Mouse (Mus musculus): ENCODE data around the gene Zmym6.
"Not testable (repeated sequence)": the region's sequence is repeated elsewhere in the genome, so short reads cannot be mapped to it uniquely, and the experiment has no call there.

The Zmym6 gene

DNA sequence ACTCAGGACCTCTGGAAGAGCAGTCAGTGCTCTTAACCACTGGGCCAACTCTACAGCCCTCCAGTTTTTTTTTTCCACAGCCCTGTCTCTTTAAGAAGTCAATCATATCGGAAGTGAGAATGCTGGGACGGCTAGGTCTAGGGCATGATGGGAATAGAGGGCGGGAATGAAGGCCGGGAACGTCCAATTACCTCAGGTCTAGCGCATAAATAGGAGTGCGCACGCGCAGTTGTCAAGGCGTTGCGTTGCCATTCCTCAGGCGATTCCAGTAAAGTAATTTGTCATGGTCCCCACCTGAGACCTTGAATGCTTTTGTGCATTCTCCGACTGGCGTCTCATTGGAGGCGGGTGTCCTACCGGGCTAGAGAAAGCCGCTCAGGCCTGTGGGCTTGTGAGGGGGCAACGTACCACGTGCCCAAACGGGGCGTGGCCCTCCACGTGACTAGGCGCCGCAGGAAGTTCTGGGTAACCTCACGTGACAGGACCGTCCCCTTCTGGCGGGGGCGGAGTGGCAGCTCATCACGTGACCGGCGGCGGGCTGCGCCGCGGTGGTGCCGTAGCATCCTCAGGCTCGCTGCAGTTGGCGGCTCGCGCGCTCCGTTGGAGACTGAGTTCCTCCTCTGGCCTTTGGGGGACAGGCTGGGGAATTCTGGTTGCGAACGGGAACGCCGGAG is at the start of gene Zmym6:
TSS of gene Zmym6 (plus strand) at position 509 of the 674 bp plus-strand sequence.
- DNase-seq = peak; percentile 97 to 98

DNA sequence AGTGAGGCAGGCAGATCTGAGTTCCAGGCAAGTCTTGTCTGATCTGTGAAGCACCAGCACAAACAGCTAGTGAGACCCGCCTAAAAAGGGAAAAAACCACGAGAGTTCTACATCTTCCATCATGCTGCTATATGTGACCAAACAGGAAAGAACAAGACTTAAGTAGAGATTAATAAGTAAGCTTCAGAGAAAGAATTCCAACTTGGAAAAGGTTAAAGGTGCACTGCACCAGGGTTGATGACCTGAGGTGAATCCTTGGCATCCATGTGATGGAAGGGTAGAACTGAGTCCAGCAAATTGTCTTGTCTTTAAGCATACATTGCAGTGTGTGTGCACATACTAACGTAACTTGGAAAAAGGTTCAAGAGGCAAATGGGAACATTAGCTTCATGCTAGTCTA is 40.0 kb upstream of the Zmym6 start:
- no peak for DNase-seq

DNA sequence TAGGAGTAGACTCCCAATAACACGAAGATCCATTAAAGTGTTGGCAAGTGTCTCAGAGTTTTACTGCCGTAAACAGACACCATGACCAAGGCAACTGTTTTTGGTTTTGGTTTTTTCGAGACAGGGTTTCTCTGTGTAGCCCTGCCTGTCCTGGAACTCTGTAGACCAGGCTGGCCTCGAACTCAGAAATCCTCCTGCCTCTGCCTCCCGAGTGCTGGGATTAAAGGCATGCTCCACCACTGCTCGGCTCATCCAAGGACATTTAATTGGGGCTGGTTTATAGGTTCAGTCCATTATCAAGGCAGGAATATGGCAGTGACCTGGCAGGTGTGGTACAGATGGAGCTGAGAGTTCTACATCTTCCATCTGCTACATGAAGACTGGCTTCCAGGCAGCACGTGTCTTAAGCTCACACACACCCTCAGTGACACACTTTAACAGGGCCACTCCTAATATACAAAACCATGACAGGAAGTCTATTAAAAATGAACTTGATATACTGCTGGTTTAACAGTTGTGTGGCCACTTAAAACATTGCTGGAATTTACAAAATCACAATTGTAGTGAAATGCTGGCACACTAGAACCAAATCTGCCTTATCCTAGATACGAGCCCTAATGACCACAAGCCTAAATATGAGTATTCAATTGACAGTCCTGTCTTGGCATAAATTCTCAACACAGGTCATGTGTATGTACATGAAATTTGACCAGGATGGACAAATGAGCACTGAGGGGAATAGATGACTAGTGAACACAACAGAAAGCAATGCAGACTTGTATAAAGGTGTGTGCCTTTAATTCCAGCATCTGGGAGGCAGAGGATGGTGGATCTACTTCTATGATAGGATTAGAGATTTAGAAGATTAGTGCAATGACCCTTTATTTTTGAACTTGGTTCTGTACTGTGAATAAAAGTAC is 39.0 kb upstream of the Zmym6 start:
- no peak for DNase-seq

DNA sequence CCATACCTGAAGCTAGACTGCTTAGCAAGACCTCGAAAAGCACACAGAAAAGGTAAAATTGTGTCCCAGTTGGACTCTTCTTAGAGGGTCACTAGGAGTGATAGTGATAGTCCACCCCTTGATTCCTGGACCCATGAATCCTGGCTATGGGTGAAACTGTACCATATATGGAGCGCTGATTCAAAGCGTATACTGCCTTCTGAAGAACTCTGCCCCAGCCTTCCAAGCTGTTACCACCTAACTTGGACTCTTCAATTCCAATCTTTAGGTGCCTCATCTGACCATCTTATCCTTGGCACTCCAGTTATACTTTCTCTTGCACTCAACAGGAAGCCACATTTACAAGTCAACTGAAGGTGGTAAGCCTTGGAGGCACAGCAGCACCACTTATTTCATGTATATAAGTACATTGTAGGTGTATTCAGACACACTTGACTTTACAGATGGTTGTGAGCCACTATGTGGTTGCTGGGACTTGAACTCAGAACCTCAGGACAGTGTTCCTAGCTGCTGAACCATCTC is 38.3 kb upstream of the Zmym6 start:
- DNase-seq = no peak

DNA sequence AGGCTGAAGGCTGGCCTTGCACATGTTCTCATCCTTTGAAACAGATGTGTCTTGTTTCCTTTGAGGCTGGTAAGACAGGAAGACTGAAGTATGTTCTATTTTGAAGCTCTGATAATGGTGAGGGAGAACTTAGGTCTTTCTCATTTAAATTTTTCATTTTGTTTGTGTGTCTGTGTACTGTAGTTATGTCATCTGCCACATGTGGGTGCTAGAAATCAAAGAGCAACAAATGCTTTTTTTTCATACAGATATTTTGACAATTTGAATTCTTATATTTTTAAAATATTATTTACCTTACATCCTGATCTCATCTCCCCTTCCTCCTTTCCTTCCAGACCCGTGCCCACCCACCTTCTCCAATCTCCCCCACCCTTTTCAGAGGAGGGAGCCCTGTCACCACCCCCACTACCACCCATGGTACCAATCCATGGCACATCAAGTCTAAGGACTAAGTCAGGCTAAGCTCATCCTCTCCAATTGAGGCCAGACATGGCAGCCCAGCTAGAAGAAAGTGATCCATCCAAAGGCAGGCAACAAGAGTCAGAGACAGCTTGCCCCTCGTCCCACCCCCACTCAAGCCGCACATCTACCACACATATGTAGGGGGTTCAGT is 37.2 kb upstream of the Zmym6 start:
- no peak for DNase-seq

DNA sequence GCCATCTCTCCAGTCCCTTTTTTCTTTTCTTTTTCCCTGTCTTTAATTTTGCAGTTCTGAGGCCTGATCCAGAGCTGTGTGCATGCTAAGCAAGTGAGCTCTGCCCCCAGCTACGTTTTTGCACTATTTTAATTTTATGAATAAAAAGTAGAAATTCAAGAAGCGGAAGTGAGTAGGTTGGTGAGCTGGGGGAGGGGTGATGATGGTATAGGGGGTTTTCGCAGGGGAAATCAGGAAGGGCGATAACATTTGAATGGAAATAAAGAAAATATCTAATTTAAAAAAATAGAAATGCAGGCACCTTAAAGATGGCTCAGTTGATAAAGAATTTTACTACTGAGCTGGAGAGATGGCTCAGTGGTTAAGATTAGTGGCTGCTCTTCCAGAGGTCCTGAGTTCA is 33.6 kb upstream of the Zmym6 start:
- DNase-seq = no peak

DNA sequence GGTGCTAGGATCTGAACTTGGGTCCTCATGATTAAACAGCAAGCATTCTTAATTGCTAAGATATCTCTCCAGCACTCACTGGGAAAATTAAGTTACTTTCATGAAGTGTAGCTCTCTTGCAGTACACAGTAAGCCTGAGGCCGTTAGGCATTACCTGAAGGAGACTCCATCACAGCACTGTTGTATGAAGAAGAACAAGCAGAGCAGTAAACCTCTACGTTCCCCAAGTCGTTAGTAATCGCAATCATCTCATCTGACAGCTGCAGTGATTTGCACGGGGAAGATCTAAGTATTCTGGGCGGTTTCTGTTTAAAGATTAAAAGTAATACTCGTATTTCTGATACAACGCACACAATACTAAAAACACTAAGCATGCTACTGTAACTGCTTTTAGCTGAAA is 26.1 kb upstream of the Zmym6 start:
- no peak for DNase-seq

DNA sequence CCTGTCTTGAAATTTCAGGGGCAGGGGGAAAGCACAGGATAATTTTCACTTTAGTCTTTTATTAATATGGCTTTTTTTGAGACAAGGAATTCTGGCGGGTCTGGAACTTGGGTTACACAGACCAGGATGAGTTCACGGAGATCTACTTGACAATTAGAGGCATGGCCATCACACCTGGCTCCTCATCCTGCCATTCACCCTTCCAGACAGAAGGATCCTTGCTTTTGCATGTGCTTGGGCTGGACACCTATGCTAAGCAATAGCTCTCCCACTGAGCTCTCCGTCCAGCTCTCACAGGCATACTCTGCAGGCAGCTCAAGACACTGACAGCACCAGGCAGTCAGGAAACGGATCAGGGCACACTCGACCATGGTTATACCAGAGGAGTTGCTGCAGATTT is 24.1 kb upstream of the Zmym6 start:
- DNase-seq = no peak

DNA sequence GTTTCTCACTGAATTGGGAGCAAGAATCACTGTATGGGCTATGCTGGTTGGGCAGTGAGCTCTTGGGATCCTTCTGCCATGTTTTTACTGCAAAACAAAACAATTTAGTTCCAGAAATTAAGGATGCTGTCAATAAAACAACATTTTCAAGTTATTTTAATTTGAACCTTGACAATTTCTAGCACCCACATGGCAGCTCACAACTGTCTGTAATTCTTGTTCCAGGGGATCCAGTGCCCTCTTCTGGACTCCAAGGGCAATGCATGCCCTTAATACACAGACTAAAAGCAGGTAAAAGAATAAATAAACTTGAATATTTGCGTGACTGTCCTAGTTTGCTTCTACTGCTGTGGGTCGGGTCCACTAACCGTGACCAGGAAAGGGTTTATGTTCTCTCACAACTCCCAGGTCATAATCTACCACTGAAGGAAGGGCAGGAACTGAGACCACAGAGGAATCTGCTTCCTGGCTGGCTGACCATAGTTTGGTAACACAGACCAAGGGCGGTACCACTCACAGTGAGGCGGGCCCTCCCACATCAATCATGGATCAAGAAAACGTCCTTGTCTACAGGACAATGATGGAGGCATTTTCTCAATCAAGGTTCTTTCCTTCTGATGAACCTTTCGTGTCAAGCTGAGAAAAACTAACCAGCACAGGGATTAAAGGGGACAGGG is 22.5 kb upstream of the Zmym6 start:
- no peak for DNase-seq

DNA sequence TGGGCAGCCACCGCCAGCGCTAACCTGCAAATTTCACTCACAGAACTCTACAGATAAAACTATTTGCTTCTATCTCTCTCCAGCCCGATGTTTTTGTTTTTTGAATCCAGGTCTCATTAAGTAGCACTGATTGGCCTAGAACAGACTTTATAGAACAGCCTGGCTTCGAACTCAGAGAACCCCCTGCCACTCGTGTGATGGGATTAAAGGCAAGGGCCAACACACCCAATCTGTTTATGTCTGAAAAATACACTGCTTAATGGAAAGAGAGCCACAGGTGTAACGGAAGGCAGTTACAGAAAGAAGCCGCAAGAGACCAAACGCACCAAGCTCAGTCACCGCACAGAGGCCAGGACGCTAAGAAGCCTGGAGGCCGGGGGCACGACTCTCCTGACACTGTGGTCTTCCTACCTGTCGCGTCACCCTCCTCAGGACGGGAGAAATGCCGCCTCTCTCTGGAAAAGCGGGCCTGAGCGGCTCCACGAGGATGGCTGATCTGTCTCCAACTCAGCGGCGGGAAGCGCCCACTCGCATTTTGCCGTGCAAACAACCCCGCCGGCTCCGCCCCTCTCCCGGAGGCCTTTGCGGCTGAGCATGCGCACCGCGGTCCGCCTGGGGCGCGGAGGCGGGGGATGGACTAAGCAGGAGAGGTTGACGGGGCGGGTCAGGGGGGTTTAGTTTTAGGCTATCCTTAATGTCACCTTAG is 16.4 kb upstream of the Zmym6 start, which contains the start of gene Zmym1:
TSS of gene Zmym1 (minus strand) at position 568 of the 706 bp plus-strand sequence.
- DNase-seq = peak; percentile 90 to 94

DNA sequence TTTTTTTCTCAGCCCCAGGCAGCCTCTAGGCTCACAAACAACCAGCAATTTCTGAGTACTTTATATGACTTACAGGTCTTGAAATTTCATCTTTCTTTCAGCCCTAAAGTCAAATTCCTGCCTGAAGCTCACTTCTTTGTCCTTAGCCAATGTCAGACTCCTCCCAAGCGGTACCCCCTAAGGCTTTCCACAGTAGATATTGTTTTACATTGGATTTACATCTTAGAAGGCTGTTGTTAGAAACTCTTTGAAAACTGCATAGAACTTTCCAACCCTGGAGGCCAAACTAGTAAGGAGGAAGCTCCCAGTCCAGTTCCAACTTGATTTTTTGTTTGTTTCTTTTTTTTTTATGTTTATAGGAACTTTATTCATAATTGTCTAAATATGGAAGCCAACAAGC is 13.1 kb upstream of the Zmym6 start:
- DNase-seq = no peak

DNA sequence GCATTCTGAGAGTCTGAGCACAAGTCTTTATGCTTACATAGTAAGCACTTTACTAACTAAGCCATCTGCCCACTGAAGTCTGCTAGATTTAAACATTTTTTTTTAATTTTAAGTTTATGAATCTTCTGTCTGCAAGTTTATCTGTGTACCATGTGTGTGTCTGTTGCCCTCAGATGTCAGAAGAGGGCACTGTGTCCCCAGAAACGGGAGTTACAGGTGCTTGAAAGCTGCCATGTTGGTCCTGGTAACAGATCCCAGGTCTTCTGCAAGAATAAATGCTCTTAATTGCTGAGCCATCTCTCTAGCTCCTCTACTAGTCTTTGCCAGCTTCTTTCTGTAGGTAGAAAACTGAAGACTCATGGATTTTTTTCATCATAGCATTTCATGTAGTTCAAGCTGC is 2.3 kb upstream of the Zmym6 start:
- no peak for DNase-seq

DNA sequence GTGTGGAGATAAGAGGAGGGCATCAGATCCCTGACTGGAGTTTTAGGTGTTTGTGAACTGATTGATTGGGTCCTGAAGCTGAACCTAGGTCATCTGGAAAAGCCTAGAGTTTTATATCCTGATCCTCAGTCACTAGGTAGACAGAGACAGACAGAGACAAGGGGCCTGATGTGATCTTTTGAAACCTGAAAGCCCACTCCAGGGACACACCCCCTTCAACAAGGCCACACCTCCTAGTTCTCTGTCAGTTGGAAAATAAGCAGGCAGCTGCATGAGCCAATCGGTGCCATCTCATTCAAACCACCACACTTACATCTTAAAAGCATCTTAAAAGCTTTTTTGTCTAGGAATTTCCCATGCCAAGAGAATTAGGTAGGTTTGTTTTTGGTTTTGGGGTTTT is 3.6 kb downstream of the Zmym6 start:
- DNase-seq = no peak

DNA sequence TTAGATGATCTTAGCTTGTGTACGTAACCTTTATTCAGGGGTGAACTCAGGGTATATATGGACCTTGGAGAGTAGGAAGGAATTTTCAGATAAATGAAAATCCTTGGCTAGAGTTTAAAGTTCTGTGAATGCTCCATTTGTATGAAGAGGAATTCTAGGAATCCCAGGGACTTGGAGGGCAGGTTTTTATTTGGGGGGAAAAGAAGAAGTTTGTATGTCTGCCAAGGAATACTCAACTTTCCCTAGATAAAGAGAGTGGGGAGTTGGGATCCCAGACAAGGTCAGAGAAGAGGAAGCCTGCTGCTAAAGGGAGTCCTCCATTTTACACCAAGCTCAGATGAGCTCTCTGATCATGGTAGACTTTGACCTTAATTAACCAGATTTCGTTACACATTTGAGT is 5.9 kb downstream of the Zmym6 start:
- no peak for DNase-seq

DNA sequence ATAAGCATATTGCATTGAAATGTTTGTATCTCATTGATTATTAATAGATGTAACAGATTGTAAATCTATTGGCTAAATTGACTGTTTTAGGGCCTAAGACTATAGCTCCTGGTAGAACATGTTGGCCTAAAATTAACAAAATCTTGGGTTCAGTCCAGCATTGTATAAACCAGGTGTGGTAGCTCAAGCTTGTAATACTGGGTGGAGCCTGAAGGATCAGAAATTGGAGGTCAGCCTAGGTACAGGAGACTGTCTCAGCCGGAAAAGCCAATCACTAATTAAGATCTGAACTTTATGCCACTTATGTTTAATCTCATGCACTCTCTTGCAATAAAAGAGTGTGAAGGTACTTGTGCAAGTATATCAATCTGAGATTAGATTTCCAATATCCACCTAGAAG is 8.6 kb downstream of the Zmym6 start:
- no peak for DNase-seq

DNA sequence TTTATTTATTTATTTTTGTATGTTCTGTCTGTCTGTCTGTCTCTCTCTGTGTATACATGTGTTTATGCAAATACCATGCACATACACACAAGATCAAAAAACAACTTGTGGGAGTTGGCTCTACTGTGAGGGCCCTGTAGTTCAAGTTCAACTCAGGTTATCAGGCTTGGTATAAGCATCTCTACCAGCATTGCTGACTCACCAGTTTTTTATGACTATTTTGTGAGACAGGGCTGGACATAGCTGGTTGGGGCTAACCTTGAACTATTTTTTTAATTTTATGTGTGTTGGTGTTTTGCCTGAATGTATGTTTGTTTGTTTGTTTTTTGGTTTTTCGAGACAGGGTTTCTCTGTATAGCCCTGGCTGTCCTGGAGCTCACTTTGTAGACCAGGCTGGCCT is 14.0 kb downstream of the Zmym6 start:
- no peak for DNase-seq

DNA sequence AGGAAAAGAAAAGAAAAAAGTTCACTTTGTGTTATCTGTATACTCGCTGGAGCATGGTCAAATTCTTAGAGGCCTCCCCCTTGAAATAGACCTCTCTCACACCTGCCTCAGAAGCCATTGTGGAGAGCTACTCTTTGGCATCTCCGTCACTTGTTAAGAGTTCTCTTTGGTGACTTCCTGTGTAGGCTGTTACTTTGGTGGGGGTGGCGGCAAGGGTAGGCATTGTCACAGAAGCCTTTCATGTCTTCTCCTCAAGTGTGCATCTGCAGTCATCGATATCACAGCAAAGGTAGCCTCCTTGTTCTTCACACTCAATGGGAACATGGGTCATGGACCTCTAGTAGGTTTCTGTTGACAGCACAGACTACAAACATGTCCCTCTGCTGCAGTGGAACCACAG is 17.9 kb downstream of the Zmym6 start:
- no peak for DNase-seq

DNA sequence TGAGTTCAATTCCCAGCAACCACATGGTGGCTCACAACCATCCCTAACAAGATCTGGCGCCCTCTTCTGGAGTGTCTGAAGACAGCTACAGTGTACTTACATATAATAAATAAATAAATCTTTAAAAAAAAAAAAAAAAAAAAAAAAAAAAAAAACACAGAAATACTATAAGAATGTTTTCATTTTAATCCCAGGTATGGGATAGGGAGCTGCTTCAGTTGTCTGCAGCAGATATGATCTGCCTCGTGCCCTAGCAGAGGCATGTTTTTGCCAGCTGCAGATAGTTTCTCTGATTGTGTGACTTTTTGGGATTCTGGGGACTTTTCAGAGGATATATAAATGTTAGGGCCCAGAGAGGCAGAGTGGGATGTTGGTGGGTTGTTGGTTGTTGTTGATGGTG is 22.4 kb downstream of the Zmym6 start:
- not testable (repeated sequence) for DNase-seq

DNA sequence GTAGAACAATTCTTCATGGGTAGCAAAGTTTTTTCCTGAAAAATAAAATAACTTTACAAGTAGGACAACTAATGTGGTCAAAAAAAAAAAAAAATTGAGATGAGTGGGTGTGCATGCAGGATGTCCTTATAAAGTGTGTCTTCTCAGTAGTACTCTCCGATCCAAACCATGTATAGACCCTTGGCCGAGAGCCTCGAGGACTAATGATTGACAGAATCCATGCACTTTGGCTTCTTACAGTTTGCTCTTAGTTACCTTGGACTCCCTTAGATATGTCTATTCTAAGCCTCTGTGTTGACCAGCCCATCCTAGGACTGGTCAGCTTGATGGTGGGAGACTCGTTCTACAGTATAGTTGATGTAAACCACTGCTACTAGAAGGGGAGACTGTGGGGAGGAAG is 30.4 kb downstream of the Zmym6 start:
- no peak for DNase-seq

DNA sequence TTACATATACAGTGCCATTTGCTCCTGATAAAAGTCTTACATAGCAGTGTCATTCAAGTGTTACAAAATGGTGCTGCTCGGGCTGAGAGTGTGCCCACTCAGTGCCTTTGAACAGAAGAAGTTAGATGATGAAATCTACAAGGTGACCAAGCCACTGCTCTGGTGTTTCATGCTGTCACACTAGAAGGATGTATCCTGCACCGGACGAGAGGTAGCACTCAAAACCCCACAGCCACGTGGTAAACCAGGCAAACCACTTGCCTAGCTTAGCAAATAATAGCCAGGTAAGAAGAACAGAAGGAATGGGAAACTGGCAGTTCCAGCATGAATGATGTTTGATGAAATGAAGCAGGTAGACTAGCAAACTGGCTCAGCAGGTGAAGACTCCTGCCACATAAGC is 33.4 kb downstream of the Zmym6 start:
- DNase-seq = no peak

DNA sequence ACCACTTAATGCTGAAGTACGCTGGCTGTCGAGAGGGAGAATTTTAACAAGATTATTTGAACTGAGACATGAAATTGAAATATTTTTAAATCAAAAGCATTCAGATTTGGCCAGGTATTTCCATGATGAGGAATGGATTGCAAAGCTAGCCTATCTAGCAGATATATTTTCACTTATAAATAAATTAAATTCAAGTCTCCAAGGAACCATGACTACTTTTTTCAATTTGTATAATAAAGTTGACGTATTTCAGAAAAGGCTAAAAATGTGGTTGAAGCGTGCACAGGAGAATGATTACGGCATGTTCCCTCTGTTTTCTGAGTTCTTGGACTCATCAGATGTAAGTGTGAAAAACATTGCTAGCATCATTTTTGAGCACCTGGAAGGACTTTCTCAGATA is 46.2 kb downstream of the Zmym6 start, which contains the start of gene Tmem35b:
TSS of gene Tmem35b (plus strand) at position 301 of the 400 bp plus-strand sequence.
- no peak for DNase-seq

DNA sequence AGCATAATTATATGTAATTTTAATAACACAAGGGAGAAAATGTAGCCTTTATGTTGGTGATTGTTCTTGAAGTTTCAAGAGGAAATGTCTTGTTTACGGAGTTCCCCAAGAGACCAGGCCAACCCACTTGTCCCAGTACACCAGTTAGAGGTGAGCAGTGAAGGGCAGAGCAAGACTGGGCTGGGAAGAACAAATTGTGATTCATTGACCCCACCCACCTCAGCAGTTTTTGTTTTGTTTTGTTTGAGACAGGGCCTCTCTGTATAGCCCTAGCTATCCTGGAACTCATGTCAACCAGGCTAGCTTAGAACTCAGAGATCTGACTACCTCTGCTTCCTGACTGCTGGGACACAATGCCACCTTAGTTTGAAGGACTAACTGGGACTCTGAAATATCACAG is 47.1 kb downstream of the Zmym6 start:
- DNase-seq = no peak
